Mouse (Mus musculus): ENCODE results near the gene Tctn1. TPM values are rescaled to one million over a fixed set of nuclear protein-coding genes. Genes with fewer than 3 reads are reported as not detected.

The Tctn1 gene
- polyA plus RNA-seq, 1 experiment from 2014 or later, result 6.0 TPM

DNA sequence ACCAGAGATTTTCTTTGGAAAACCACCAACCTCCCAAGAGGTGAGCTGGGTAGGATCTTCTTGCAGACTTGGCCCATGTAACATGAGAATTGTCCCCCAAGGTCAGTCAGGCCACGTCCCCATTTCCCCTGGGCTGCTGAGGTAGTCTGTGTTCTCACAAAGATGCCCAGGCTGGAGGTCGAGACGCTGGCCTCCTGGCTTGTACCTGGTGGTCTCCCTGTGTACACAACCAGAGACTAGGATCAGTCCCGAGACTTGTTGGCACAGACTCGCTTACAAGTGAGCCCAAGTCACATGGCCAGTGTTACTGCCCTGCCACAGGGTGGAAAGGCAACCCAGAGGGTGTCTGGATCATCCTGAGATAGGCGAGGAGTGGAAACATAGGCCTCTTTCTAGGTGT is 62.4 kb downstream of the Tctn1 start:
- Histone ChIP-seq H3K36me3 (peaks cover 5% of the 10 kb centered on the region; the same call in 1 of the 2 replicates), H3K27me3 (ENCODE audit: insufficient read depth, poor library complexity, severe bottlenecking) (no peaks in the 10 kb centered on the region), H3K4me3 (no peak overlapping the region), H3K4me1 (replicated peaks) (no peaks in the 10 kb centered on the region), H3K9me3 (peaks cover 15% of the 10 kb centered on the region), H3K27ac (no peak overlapping the region)
- no peak for DNase-seq (ENCODE audit: low spot score)
- 86% methylated on average over 6 of the region's 6 CpGs for WGBS

DNA sequence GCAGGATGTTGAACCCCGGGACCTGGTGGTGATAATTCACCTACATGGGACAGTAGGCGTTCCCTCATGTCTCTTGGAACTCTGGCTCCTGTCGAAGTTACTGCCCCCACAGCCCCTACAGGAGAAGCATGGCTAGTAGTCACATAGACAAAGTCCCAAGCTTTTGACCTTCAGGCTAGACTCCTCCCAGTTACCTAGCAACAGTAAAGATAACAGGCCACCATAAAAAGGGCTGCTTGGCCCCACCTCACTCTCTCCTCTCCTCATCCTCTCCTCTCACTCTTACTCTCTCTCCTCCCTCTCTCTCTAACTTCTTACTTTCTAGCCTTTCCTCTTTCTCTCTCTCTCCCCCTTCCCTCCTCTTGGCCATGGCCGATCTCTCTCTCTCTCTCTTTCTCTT is 63.4 kb downstream of the Tctn1 start:
- Histone ChIP-seq H3K27me3 (ENCODE audit: insufficient read depth, poor library complexity, severe bottlenecking) (no peaks in the 10 kb centered on the region), H3K4me3 (no peak overlapping the region), H3K27ac (no peak overlapping the region), H3K4me1 (replicated peaks) (no peaks in the 10 kb centered on the region), H3K36me3 (peaks cover 5% of the 10 kb centered on the region; the same call in 1 of the 2 replicates), H3K9me3 (peaks cover 15% of the 10 kb centered on the region)
- no peak for DNase-seq (ENCODE audit: low spot score)
- WGBS, result 93% methylated on average over 4 of the region's 4 CpGs

DNA sequence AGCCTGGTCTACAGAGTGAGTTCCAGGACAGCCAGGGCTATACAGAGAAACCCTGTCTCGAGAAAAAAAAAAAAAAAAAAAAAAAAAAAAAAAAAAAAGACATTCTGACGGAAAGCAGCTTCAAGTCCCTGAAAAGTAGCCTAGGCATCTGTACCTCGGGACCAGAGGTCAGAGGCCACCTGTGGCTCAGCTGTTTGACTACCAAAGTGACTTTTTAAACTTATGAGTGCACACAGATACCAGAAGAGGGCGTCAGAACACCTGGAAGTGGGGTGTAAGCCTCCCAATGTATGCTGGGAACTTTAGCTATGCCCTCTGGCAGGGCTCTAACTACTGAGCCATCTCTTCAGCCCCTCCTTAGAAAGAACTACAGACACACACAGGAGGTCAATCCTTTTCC is 71.9 kb downstream of the Tctn1 start:
- Histone ChIP-seq H3K9me3 (no peaks in the 10 kb centered on the region), H3K4me3 (no peak overlapping the region), H3K4me1 (replicated peaks) (peaks cover 3% of the 10 kb centered on the region), H3K27me3 (ENCODE audit: insufficient read depth, poor library complexity, severe bottlenecking) (no peaks in the 10 kb centered on the region), H3K27ac (no peak overlapping the region), H3K36me3 (no peaks in the 10 kb centered on the region)
- 48% methylated on average over 4 of the region's 4 CpGs for WGBS
- no peak for DNase-seq (ENCODE audit: low spot score)

DNA sequence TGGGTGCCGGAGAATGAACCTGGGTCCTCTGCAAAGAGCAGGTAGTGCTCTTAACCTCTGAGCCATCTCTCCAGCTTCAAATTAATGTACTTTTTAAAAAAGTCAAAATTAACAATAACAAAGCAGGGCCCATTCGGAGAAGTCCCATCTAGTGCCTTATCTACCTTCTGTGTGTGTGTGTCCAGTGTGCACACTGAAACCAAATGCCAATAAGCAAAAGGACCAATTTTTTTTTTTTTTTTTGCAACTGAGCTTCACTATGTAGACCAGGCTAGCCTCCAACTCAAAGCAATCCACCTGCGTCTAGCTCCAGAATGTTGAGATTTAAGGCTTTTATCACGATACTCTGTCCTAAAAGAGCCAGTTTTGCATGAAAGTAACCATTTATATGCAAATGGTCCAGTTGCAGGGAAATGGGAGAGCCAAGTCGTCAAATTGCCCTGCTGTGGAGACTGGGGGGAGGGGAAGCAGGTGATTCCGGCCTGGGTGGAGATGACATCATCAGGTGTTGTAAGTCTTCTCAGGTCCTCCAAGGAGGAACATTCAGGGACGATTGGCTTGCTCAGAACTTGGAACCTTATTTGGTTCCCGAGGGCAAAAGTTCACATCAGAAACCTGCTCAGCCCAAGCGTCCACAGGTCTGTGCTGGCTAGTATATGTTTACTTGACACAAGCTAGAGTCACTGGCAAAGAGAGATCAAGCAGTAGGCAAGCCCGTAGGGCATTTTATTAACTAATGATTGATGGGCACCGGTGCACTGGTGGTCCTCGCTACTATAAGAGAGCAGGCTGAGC is 72.8 kb downstream of the Tctn1 start:
- H3K4me3 ChIP-seq, result no peak overlapping the region
- no peaks in the 10 kb centered on the region for H3K27me3 ChIP-seq (ENCODE audit: insufficient read depth, poor library complexity, severe bottlenecking)
- DNase-seq (ENCODE audit: low spot score), result no peak
- H3K27ac ChIP-seq, result no peak overlapping the region
- no peaks in the 10 kb centered on the region for H3K9me3 ChIP-seq
- WGBS, result 77% methylated on average over 12 of the region's 12 CpGs
- no peaks in the 10 kb centered on the region for H3K36me3 ChIP-seq
- H3K4me1 ChIP-seq (replicated peaks), result peaks cover 3% of the 10 kb centered on the region

DNA sequence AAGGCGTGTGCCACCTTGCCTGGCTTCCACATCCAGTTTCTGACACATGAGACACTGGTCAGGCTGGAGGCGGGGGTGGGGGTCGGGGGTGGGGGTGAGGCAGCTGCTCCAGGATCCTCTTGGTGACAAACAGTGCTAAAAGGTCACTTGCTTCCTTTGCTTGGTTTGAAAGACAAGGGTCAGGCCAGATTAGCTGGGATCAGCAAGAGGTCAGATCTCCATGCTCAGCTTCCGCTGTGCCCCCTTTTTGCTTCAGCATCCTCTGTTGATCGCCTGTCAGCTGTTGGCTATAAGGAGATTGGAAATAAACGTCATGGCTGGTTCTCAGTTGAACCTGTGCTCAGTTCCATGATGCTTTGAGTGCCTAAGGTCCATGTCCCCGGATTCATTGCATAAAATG is 73.8 kb downstream of the Tctn1 start:
- WGBS, result 42% methylated on average over 7 of the region's 7 CpGs
- Histone ChIP-seq H3K36me3 (0 out of 2 replicates have a peak, but pooled peaks cover under 1% of the 10 kb centered on the region), H3K27ac (no peak overlapping the region), H3K9me3 (0 out of 2 replicates have a peak, but pooled peaks cover under 1% of the 10 kb centered on the region), H3K4me3 (no peak overlapping the region), H3K4me1 (replicated peaks) (peaks cover 3% of the 10 kb centered on the region), H3K27me3 (ENCODE audit: insufficient read depth, poor library complexity, severe bottlenecking) (no peaks in the 10 kb centered on the region)
- no peak for DNase-seq (ENCODE audit: low spot score)

DNA sequence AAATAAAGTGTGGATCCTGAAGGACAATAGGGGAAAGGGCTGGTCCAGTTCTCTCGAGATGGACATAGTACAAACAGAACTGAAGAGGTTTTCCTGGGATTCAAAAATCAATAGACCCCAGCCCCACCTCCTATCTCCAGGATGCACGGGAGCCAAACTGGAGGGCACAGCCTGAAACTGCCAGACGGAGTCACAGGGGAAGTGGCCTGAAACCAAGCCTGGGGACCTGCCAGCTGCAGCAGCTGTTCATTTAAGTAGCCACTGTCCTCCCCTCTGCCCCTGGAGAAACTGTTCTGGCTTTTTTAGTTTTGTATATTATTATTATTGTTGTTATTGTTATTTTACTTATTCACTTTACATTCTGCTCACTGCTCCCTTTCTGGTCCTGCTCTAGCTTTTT is 75.1 kb downstream of the Tctn1 start:
- H3K27me3 ChIP-seq (ENCODE audit: insufficient read depth, poor library complexity, severe bottlenecking), result no peaks in the 10 kb centered on the region
- 66% methylated on average over 3 of the region's 3 CpGs for WGBS

More for the DNA sequence above, 75.1 kb downstream of the Tctn1 start:
- Histone ChIP-seq H3K27ac (no peak overlapping the region), H3K9me3 (peaks cover 11% of the 10 kb centered on the region; the same call in 1 of the 2 replicates), H3K4me1 (replicated peaks) (peaks cover 3% of the 10 kb centered on the region), H3K36me3 (peaks cover 10% of the 10 kb centered on the region; the same call in 1 of the 2 replicates), H3K4me3 (no peak overlapping the region)
- DNase-seq (ENCODE audit: low spot score), result no peak

Other genes with a start within 250 kb of the Tctn1 start
- gene Cux2, start 214.4 kb downstream of the Tctn1 start, polyA plus RNA-seq (2016; fragmentation: Nextera tagmentation; extraction: Ambion mirVana), result 4.5 and 12.0 TPM in 2 replicates
- gene Myl2, start 163.5 kb downstream of the Tctn1 start, polyA plus RNA-seq (2016; fragmentation: Nextera tagmentation; extraction: Ambion mirVana), result 0.59 and 1.4 TPM in 2 replicates
- gene Ccdc63, start 123.6 kb downstream of the Tctn1 start, polyA plus RNA-seq (2016; fragmentation: Nextera tagmentation; extraction: Ambion mirVana), result 0.12 TPM in 1 of 2 replicates, not detected in the other
- gene Ppp1cc, start 106.2 kb downstream of the Tctn1 start, polyA plus RNA-seq (2016; fragmentation: Nextera tagmentation; extraction: Ambion mirVana), result 311 and 319 TPM in 2 replicates
- gene Hvcn1, start 57.7 kb downstream of the Tctn1 start, polyA plus RNA-seq (2016; fragmentation: Nextera tagmentation; extraction: Ambion mirVana), result 9.6 and 11.9 TPM in 2 replicates
- gene Pptc7, start 19.9 kb upstream of the Tctn1 start, polyA plus RNA-seq (2016; fragmentation: Nextera tagmentation; extraction: Ambion mirVana), result 6.5 and 8.4 TPM in 2 replicates
- 8.1 and 9.7 TPM in 2 replicates for gene Rad9b, start 89.8 kb upstream of the Tctn1 start, polyA plus RNA-seq (2016; fragmentation: Nextera tagmentation; extraction: Ambion mirVana)
- 211 and 225 TPM in 2 replicates for gene Vps29, start 89.9 kb upstream of the Tctn1 start, polyA plus RNA-seq (2016; fragmentation: Nextera tagmentation; extraction: Ambion mirVana)
- gene Gpn3, start 107.4 kb upstream of the Tctn1 start, polyA plus RNA-seq (2016; fragmentation: Nextera tagmentation; extraction: Ambion mirVana), result 67.7 and 78.8 TPM in 2 replicates
- gene Fam216a, start 107.9 kb upstream of the Tctn1 start, polyA plus RNA-seq (2016; fragmentation: Nextera tagmentation; extraction: Ambion mirVana), result 90.4 and 109 TPM in 2 replicates
- 90.2 and 97.9 TPM in 2 replicates for gene Arpc3, start 127.4 kb upstream of the Tctn1 start, polyA plus RNA-seq (2016; fragmentation: Nextera tagmentation; extraction: Ambion mirVana)
- 52.0 and 54.8 TPM in 2 replicates for gene Anapc7, start 157.2 kb upstream of the Tctn1 start, polyA plus RNA-seq (2016; fragmentation: Nextera tagmentation; extraction: Ambion mirVana)
- 38.8 and 41.9 TPM in 2 replicates for gene Atp2a2, start 237.8 kb upstream of the Tctn1 start, polyA plus RNA-seq (2016; fragmentation: Nextera tagmentation; extraction: Ambion mirVana)

Data from hindbrain, embryonic 10.5 days (tissue).